Mouse (Mus musculus) hindlimb bud, embryonic 11.5 days (tissue): ENCODE results near the gene Tex261.
A peak's percentile ranks its signal among the peaks of the same experiment; 100 is the strongest.
"Not testable (repeated sequence)": the region's sequence is repeated elsewhere in the genome, so short reads cannot be mapped to it uniquely, and the experiment has no call there.

Source experiments
- DNase-seq: peaks from one replicate; pipeline ENCODE4 v3.0.0-alpha.2; 2012; ENCODE audit warnings: low read depth, low spot score; ENCODE audit errors: extremely low spot score

Gene Tex261

GRCm38 (mm10) chr6:83775638-83776293 lies at the start of gene Tex261:
Gene Tex261 (minus strand): TSS chr6:83775813.
- peak; percentile 96 for DNase-seq

- DNase-seq: no peak
These were observed 46.2 kb upstream of the Tex261 start for GRCm38 (mm10) chr6:83821856-83822255.

- DNase-seq: no peak
These were observed 45.3 kb upstream of the Tex261 start for GRCm38 (mm10) chr6:83820727-83821515.

- no peak for DNase-seq
These were observed 43.4 kb upstream of the Tex261 start for GRCm38 (mm10) chr6:83818996-83819395.

- no peak for DNase-seq
These were observed 40.2 kb upstream of the Tex261 start for GRCm38 (mm10) chr6:83815801-83816200.

GRCm38 (mm10) chr6:83802846-83803245 lies 27.2 kb upstream of the Tex261 start:
- no peak for DNase-seq

- DNase-seq: no peak
These were observed 26.4 kb upstream of the Tex261 start for GRCm38 (mm10) chr6:83802033-83802432.

- no peak for DNase-seq
These were observed 21.1 kb upstream of the Tex261 start for GRCm38 (mm10) chr6:83796686-83797085.

GRCm38 (mm10) chr6:83795492-83795900 lies 19.9 kb upstream of the Tex261 start:
- DNase-seq: no peak

- DNase-seq: peak; percentile 68
These were observed 19.2 kb upstream of the Tex261 start, which contains the start of gene Nagk for GRCm38 (mm10) chr6:83794760-83795296. Gene Nagk (plus strand): TSS chr6:83794982.

- DNase-seq: no peak
These were observed 15.8 kb upstream of the Tex261 start for GRCm38 (mm10) chr6:83791251-83791890.

- DNase-seq: not testable (repeated sequence)
These were observed 14.9 kb upstream of the Tex261 start for GRCm38 (mm10) chr6:83790533-83790932.

- DNase-seq: no peak
These were observed 12.9 kb upstream of the Tex261 start for GRCm38 (mm10) chr6:83788554-83788953.

GRCm38 (mm10) chr6:83786426-83786825 lies 10.8 kb upstream of the Tex261 start:
- no peak for DNase-seq

- no peak for DNase-seq
These were observed 3.4 kb upstream of the Tex261 start for GRCm38 (mm10) chr6:83779026-83779425.

GRCm38 (mm10) chr6:83778306-83778705 lies 2.7 kb upstream of the Tex261 start:
- DNase-seq: no peak

- DNase-seq: no peak
These were observed 641 bp downstream of the Tex261 start for GRCm38 (mm10) chr6:83774781-83775563.

- no peak for DNase-seq
These were observed 1.5 kb downstream of the Tex261 start for GRCm38 (mm10) chr6:83774126-83774525.

- no peak for DNase-seq
These were observed 7.1 kb downstream of the Tex261 start for GRCm38 (mm10) chr6:83768485-83768884.

GRCm38 (mm10) chr6:83766982-83767381 lies 8.6 kb downstream of the Tex261 start:
- DNase-seq: no peak
